Mouse (Mus musculus) lung, adult 2 months (tissue): ENCODE measurements around the gene Rnf207.

Experiments
- CTCF ChIP-seq: fragments of 200-500 bp; IDR thresholded peaks from 2 replicates; pipeline ENCODE4 v1.5.1; 2011; ENCODE audit warnings: mild to moderate bottlenecking, low read length, control low read depth; ENCODE audit not compliant: insufficient read depth
- POLR2A ChIP-seq: fragments of 200-500 bp; IDR thresholded peaks from 2 replicates; pipeline ENCODE4 v1.6.1; 2011; ENCODE audit warnings: low read depth, mild to moderate bottlenecking, control low read depth, low read length, borderline replicate concordance; ENCODE audit errors: extremely low read depth

DNA sequence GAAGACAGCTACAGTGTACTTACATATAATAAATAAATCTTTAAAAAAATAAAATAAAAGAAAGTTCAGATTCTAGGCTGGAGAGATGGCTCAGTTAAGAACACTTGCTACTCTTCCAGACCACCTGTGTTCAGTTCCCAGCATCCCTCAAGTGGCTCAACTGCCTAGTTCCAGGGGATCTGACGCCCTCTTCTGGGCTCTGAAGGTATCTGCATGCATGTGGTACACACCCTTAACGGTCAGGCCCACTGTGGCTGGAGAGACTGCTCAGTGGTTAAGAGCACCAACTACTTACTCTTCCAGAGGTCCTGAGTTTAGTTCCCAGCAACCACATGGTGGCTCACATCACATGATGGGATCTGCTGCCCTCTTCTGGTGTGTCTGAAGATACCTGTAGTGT is 40.9 kb downstream of the Rnf207 start:
- TF ChIP-seq POLR2A (no peak), CTCF (no peak)
